Mouse (Mus musculus) induced T-regulatory cell, adult 2 months (primary cell): ENCODE data around the gene Csrp1.

ENCODE experiments used
- DNase-seq: peaks from one replicate; pipeline ENCODE4 v3.0.0-alpha.2; 2012; ENCODE audit warnings: low read depth

Gene Csrp1

GRCm38 (mm10) chr1:135771573-135771970, 51.7 kb downstream of the Csrp1 start:
- DNase-seq: no peak

GRCm38 (mm10) chr1:135776596-135776995, 56.7 kb downstream of the Csrp1 start:
- no peak for DNase-seq

GRCm38 (mm10) chr1:135777046-135777445, 57.2 kb downstream of the Csrp1 start:
- DNase-seq: no peak

GRCm38 (mm10) chr1:135778780-135779535, 59.1 kb downstream of the Csrp1 start, which contains the start of gene Tnni1:
Tnni1 (plus strand) TSS chr1:135779434.
- DNase-seq: no peak

GRCm38 (mm10) chr1:135780649-135781048, 60.8 kb downstream of the Csrp1 start:
- no peak for DNase-seq

GRCm38 (mm10) chr1:135781220-135781619, 61.4 kb downstream of the Csrp1 start:
- DNase-seq: peak; percentile 80

- no peak for DNase-seq
Observed at GRCm38 (mm10) chr1:135782816-135783215, 63.0 kb downstream of the Csrp1 start.

- DNase-seq: peak; percentile 89
Observed at GRCm38 (mm10) chr1:135787799-135788198, 67.9 kb downstream of the Csrp1 start.

GRCm38 (mm10) chr1:135788708-135789107, 68.8 kb downstream of the Csrp1 start:
- peak; percentile 67 for DNase-seq

- DNase-seq: peak; percentile 89
Observed at GRCm38 (mm10) chr1:135789815-135790214, 70.0 kb downstream of the Csrp1 start.

GRCm38 (mm10) chr1:135792143-135792939, 72.5 kb downstream of the Csrp1 start:
- DNase-seq: no peak

GRCm38 (mm10) chr1:135793370-135794215, 73.7 kb downstream of the Csrp1 start:
- peak; percentile 63 for DNase-seq

- DNase-seq: no peak
Observed at GRCm38 (mm10) chr1:135794216-135795134, 74.6 kb downstream of the Csrp1 start.

- DNase-seq: no peak
Observed at GRCm38 (mm10) chr1:135798492-135798891, 78.6 kb downstream of the Csrp1 start.

GRCm38 (mm10) chr1:135799109-135799627, 79.3 kb downstream of the Csrp1 start:
- DNase-seq: no peak

- DNase-seq: no peak
Observed at GRCm38 (mm10) chr1:135800192-135800950, 80.5 kb downstream of the Csrp1 start.
